Mouse (Mus musculus): ENCODE measurements at regions not wholly inside any gene's neighbourhood (a gene's known extent, or its start where the extent isn't known, plus 50 kb on each side); places are given as distances from the start of the nearest gene placed in this dataset.
A peak's percentile ranks its signal among the peaks of the same experiment; 100 is the strongest.

GRCm38 (mm10) chr17:51583984-51584880, 248.9 kb downstream of the Satb1 start:
- H3K9me3 ChIP-seq: no peaks in the 10 kb centered on the region
- no peak for DNase-seq (ENCODE audit: extremely low spot score, low spot score)

DNA sequence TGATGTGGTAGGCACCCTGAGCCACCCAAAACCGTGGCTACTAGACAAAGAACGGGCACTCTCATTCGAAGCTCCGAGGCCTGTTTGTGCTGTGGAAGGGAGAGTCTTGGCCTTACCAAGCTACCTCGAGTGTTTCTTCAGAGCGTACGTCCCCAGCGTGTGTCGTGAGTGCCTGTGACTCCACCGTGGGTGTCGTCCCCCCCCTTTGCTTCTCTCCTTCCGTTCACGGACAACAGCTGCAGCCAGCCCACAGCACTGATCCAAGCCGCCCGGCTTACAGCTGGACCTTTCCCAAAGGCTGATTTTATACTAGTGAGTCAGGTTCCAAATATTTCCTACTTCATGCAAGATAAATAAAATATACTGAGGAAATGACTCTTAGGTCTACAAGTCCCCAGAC, 249.8 kb downstream of the Satb1 start:
- H3K4me3 ChIP-seq: no peak overlapping the region
- 89% methylated on average over 15 of the region's 15 CpGs for WGBS

More at GRCm38 (mm10) chr17:51583984-51584880, 248.9 kb downstream of the Satb1 start:
- H3K27me3 ChIP-seq (ENCODE audit: poor library complexity, severe bottlenecking): no peaks in the 10 kb centered on the region
- no peaks in the 10 kb centered on the region for H3K36me3 ChIP-seq (replicated peaks)
- H3K27ac ChIP-seq: no peak overlapping the region
- 77% methylated on average over 19 of the region's 19 CpGs for WGBS
- peaks cover 18% of the 10 kb centered on the region for H3K4me1 ChIP-seq
- H3K4me3 ChIP-seq: no peak overlapping the region

DNA sequence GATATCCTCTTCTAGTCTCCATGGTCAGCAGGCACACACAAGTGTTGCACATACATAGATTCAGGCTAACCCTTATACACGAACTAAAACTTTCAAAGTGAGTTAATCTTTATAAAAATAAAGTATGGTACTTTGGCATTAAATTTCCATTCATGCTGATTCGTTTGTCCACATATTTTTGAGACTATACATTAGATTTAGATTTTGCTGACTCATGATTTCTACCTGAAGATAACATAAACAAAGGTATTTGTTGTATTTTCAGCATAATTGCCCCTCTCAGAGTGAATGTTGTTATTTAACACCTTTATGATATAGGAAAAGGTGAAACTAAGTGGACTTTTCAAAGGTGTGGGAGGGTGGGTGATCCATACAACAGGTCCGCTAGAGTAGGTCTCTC, 277.2 kb downstream of the Satb1 start:
- no peaks in the 10 kb centered on the region for H3K27me3 ChIP-seq (ENCODE audit: poor library complexity, severe bottlenecking)
- H3K9me3 ChIP-seq: no peaks in the 10 kb centered on the region
- no peak overlapping the region for H3K4me3 ChIP-seq
- H3K4me1 ChIP-seq: no peaks in the 10 kb centered on the region
- H3K27ac ChIP-seq: no peak overlapping the region
- H3K36me3 ChIP-seq (replicated peaks): no peaks in the 10 kb centered on the region
- WGBS: 87% methylated on average over 3 of the region's 3 CpGs
- DNase-seq (ENCODE audit: extremely low spot score, low spot score): no peak

More for the DNA sequence above, 249.8 kb downstream of the Satb1 start:
- Histone ChIP-seq H3K9me3 (no peaks in the 10 kb centered on the region), H3K27ac (no peak overlapping the region), H3K27me3 (ENCODE audit: poor library complexity, severe bottlenecking) (no peaks in the 10 kb centered on the region), H3K4me1 (peaks cover 18% of the 10 kb centered on the region), H3K36me3 (replicated peaks) (no peaks in the 10 kb centered on the region)
- DNase-seq (ENCODE audit: extremely low spot score, low spot score): no peak

- Histone ChIP-seq H3K4me3 (no peak overlapping the region), H3K36me3 (replicated peaks) (no peaks in the 10 kb centered on the region), H3K4me1 (no peaks in the 10 kb centered on the region), H3K27ac (no peak overlapping the region), H3K27me3 (ENCODE audit: poor library complexity, severe bottlenecking) (no peaks in the 10 kb centered on the region), H3K9me3 (no peaks in the 10 kb centered on the region)
- no peak for DNase-seq (ENCODE audit: extremely low spot score, low spot score)
- 80% methylated on average over 2 of the region's 2 CpGs for WGBS
Observed at GRCm38 (mm10) chr17:51554446-51554845, 278.6 kb downstream of the Satb1 start.

- WGBS: 93% methylated on average over 5 of the region's 5 CpGs
- H3K9me3 ChIP-seq: no peaks in the 10 kb centered on the region
- no peak overlapping the region for H3K4me3 ChIP-seq
- no peaks in the 10 kb centered on the region for H3K27me3 ChIP-seq (ENCODE audit: poor library complexity, severe bottlenecking)
- no peaks in the 10 kb centered on the region for H3K4me1 ChIP-seq
- no peaks in the 10 kb centered on the region for H3K36me3 ChIP-seq (replicated peaks)
- H3K27ac ChIP-seq: no peak overlapping the region
- no peak for DNase-seq (ENCODE audit: extremely low spot score, low spot score)
Observed at GRCm38 (mm10) chr17:51552277-51553015, 280.6 kb downstream of the Satb1 start.

- WGBS: 47% methylated on average over 3 of the region's 3 CpGs
- H3K9me3 ChIP-seq: no peaks in the 10 kb centered on the region
- H3K27me3 ChIP-seq (ENCODE audit: poor library complexity, severe bottlenecking): no peaks in the 10 kb centered on the region
- H3K4me3 ChIP-seq: no peak overlapping the region
- no peak for DNase-seq (ENCODE audit: extremely low spot score, low spot score)
- H3K27ac ChIP-seq: no peak overlapping the region
- H3K36me3 ChIP-seq (replicated peaks): no peaks in the 10 kb centered on the region
- H3K4me1 ChIP-seq: peaks cover 5% of the 10 kb centered on the region; the same call in 1 of the 2 replicates
Observed at GRCm38 (mm10) chr17:51546999-51547398, 286.1 kb downstream of the Satb1 start.

DNA sequence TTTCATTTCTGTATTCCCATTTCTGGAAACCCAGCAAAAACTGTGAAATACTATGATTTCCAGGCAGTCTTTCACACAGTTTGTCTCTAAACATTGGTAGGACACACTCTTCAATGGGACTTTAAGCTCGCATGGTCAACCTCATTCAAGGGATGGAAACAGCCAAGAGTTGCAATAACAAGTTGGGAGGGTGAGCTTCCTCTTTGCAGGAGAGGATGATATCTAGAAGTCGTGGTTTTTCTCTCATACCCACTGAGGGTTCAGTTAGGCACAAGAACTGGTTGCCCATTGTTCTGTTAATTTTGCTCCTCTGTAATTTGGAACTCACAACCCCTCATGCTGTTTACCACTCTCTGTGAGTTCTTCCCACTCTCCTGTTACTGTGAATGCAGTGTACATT, 290.5 kb downstream of the Satb1 start:
- Histone ChIP-seq H3K27ac (no peak overlapping the region), H3K4me1 (peaks cover 5% of the 10 kb centered on the region; the same call in 1 of the 2 replicates), H3K36me3 (replicated peaks) (no peaks in the 10 kb centered on the region), H3K4me3 (no peak overlapping the region), H3K9me3 (no peaks in the 10 kb centered on the region), H3K27me3 (ENCODE audit: poor library complexity, severe bottlenecking) (no peaks in the 10 kb centered on the region)
- DNase-seq (ENCODE audit: extremely low spot score, low spot score): no peak
- WGBS: 67% methylated on average over 2 of the region's 2 CpGs

GRCm38 (mm10) chr17:51534678-51535077, 298.4 kb downstream of the Satb1 start:
- no peaks in the 10 kb centered on the region for H3K9me3 ChIP-seq
- DNase-seq (ENCODE audit: extremely low spot score, low spot score): no peak
- peaks cover 19% of the 10 kb centered on the region for H3K4me1 ChIP-seq
- H3K27ac ChIP-seq: 0 out of 2 replicates have a peak overlapping the region, but pooled peaks have one; percentile 44
- WGBS: 55% methylated on average over 10 of the region's 10 CpGs
- no peaks in the 10 kb centered on the region for H3K36me3 ChIP-seq (replicated peaks)
- H3K27me3 ChIP-seq (ENCODE audit: poor library complexity, severe bottlenecking): no peaks in the 10 kb centered on the region; the same call in 1 of the 2 replicates
- H3K4me3 ChIP-seq: peak overlapping the region; percentile 19; the same call in 1 of the 2 replicates

GRCm38 (mm10) chr17:51534270-51534669, 298.8 kb downstream of the Satb1 start:
- H3K27ac ChIP-seq: no peak overlapping the region
- no peak for DNase-seq (ENCODE audit: extremely low spot score, low spot score)
- H3K27me3 ChIP-seq (ENCODE audit: poor library complexity, severe bottlenecking): no peaks in the 10 kb centered on the region; the same call in 1 of the 2 replicates
- WGBS: 24% methylated on average over 14 of the region's 14 CpGs
- H3K36me3 ChIP-seq (replicated peaks): no peaks in the 10 kb centered on the region
- H3K9me3 ChIP-seq: no peaks in the 10 kb centered on the region
- peaks cover 19% of the 10 kb centered on the region for H3K4me1 ChIP-seq
- H3K4me3 ChIP-seq: peak overlapping the region; percentile 19

DNA sequence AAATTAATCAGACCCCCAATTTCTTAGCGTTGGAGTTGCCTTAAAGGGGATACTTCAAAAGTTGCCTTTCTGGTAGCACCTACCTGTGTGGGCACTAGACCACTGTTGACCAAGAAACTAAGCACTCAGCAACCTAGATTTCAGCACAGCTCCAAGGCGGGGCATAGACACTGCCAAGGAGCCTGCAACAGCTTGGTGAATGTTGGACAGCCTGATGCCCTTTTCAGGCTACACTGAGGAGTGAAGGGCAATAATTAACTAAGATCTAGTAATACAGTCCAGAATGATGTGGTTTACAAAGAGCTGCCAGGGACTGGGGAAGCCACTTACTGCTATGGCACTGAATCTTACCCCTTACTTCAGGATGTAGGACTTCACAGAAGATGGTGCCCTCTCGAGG, 304.9 kb downstream of the Satb1 start:
- no peak for DNase-seq (ENCODE audit: extremely low spot score, low spot score)
- Histone ChIP-seq H3K4me1 (peaks cover 6% of the 10 kb centered on the region; the same call in 1 of the 2 replicates), H3K27me3 (ENCODE audit: poor library complexity, severe bottlenecking) (no peaks in the 10 kb centered on the region), H3K4me3 (no peak overlapping the region), H3K36me3 (replicated peaks) (no peaks in the 10 kb centered on the region), H3K27ac (no peak overlapping the region), H3K9me3 (no peaks in the 10 kb centered on the region)
- 93% methylated on average over 3 of the region's 3 CpGs for WGBS

DNA sequence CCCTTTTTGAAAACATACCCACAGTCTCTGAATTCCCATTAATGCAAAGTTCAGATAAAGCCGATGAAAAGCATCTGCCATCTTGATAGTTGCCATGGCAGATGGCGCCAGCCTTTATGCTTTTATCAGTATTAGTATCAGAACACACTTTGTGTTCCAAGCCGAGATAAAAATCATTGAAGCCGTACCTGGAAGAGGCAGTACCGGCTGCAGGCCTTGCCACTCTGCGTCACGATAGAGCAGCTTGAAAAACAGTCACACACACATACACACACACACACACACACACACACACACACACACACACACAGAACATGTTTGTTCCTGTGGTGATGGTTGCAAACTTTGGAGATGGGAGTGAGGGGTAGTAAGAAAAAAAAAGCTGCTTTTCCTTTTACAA, 306.2 kb downstream of the Satb1 start:
- no peaks in the 10 kb centered on the region for H3K36me3 ChIP-seq (replicated peaks)
- H3K4me3 ChIP-seq: no peak overlapping the region
- WGBS: 81% methylated on average over 7 of the region's 7 CpGs
- no peaks in the 10 kb centered on the region for H3K9me3 ChIP-seq
- no peaks in the 10 kb centered on the region for H3K27me3 ChIP-seq (ENCODE audit: poor library complexity, severe bottlenecking)
- H3K4me1 ChIP-seq: peaks cover 6% of the 10 kb centered on the region; the same call in 1 of the 2 replicates
- no peak for DNase-seq (ENCODE audit: extremely low spot score, low spot score)
- no peak overlapping the region for H3K27ac ChIP-seq

DNA sequence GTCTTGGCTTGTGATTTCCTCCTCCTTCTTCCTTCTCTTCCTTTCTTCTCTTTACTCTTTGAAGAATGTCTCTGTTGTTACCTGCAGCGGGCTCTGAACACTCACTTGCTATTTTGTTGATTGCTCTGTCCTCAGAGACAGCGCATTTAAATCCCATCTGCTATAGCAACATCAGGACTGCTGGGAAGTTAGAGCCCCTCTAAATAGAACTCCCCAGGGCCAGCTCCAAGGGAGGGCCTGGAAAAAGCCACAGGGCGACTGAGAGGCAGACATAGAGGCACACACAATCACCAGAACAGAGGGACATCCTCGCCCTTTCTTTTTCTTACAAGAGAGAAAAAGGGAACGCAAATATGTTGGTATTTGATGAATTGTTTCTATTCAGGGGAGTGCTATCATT, 306.6 kb downstream of the Satb1 start:
- WGBS: 24% methylated on average over 5 of the region's 5 CpGs
- peaks cover 6% of the 10 kb centered on the region; the same call in 1 of the 2 replicates for H3K4me1 ChIP-seq
- no peak overlapping the region for H3K4me3 ChIP-seq
- DNase-seq (ENCODE audit: extremely low spot score, low spot score): no peak
- no peaks in the 10 kb centered on the region for H3K27me3 ChIP-seq (ENCODE audit: poor library complexity, severe bottlenecking)
- no peaks in the 10 kb centered on the region for H3K9me3 ChIP-seq
- no peaks in the 10 kb centered on the region for H3K36me3 ChIP-seq (replicated peaks)
- H3K27ac ChIP-seq: no peak overlapping the region

DNA sequence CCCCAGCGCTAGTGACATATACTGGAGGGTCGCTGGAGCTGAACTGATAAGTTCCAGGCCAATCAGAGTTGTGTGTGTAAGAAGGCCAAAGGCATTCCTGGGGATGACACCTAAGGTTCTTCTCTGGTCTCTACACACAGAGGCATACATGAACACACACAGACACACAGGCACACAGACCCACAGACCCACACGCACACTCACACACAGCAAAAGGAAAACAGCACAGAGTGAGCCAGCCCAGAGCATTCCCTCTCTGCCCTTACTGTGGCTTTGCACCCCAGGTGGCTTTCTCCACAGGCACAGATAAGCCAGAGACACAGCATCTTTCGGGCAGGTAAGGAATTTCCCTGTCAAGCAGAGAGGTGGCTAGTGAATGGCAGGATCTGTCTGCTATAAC, 307.1 kb downstream of the Satb1 start:
- Histone ChIP-seq H3K9me3 (no peaks in the 10 kb centered on the region), H3K4me1 (peaks cover 6% of the 10 kb centered on the region; the same call in 1 of the 2 replicates), H3K27ac (no peak overlapping the region), H3K36me3 (replicated peaks) (no peaks in the 10 kb centered on the region), H3K27me3 (ENCODE audit: poor library complexity, severe bottlenecking) (no peaks in the 10 kb centered on the region), H3K4me3 (no peak overlapping the region)
- DNase-seq (ENCODE audit: extremely low spot score, low spot score): no peak
- WGBS: 43% methylated on average over 4 of the region's 4 CpGs

Data from forebrain, embryonic 10.5 days (tissue).